8 mouse cellular contexts compared by ENCODE assay signal in the genomic region with DNA sequence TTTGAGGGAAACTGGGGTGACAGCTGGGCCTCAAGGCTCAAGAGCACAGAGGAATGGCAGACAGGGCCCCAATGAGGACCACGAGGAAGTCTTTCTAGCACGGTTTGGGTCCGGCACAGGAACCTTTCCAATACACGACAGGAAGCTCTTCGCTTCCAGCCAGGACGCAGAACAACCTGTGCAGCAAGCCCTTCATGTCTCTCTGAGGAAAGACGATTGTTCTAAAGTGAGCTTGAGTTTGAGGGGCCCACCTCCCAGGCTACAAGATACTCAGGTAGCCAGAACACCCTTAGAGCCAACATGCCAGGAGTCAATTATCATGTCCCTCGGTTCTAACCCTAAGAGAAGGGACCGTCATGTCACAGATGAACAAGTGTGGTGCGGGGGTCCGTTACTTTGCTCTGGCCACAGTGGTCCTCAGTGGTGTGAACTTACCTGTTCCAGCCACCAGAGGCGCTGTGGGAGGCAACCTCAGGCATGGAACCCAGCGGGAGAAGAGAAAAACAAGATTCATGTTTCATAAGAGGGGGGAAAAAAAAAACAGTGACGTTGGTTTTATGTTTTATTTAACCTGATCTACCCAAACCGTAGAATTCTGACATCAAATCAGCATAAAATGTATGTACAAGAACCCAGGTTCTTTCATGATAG. TPM values are rescaled to one million over a fixed set of nuclear protein-coding genes. Genes with fewer than 3 reads are reported as not detected.
A peak's percentile ranks its signal among the peaks of the same experiment; 100 is the strongest.
DNase-seq lines count a peak whose midpoint lies in the region; ATAC-seq and TF ChIP-seq lines count a peak whose summit lies in the region.

No protein-coding gene starts in this region.

- no peaks in the 10 kb centered on the region for H3K9me3 ChIP-seq in heart, embryonic 15.5 days (replicated peaks)
- no peaks in the 10 kb centered on the region for H3K9me3 ChIP-seq in heart, embryonic 11.5 days (replicated peaks; ENCODE audit: control insufficient read depth, low read length)
- no peaks in the 10 kb centered on the region for H3K9me3 ChIP-seq in neural tube, embryonic 15.5 days (replicated peaks)

- peak overlapping the region; percentile 80 for H3K27ac ChIP-seq in heart, embryonic 15.5 days
- no peak overlapping the region; the same call in 1 of the 2 replicates for H3K27ac ChIP-seq in heart, embryonic 11.5 days (ENCODE audit: low read depth, low read length)
- H3K27ac ChIP-seq in spleen, adult 2 months (ENCODE audit: insufficient read depth, low read length) = no peak overlapping the region
- H3K27ac ChIP-seq in neural tube, embryonic 15.5 days (replicated peaks) = no peak overlapping the region; the same call in 1 of the 2 replicates

- H3K27me3 ChIP-seq in heart, embryonic 15.5 days = no peaks in the 10 kb centered on the region
- no peaks in the 10 kb centered on the region for H3K27me3 ChIP-seq in heart, embryonic 11.5 days (ENCODE audit: control insufficient read depth, insufficient read depth, low read length)
- H3K27me3 ChIP-seq in spleen, adult 2 months (ENCODE audit: control insufficient read depth, insufficient read depth, low read length) = no peaks in the 10 kb centered on the region
- H3K27me3 ChIP-seq in neural tube, embryonic 15.5 days (replicated peaks) = 0 out of 2 replicates have a peak, but pooled peaks cover 3% of the 10 kb centered on the region

- no peak for TF ChIP-seq POLR2A in spleen, adult 2 months (IDR thresholded peaks at IDR 0.05; ENCODE audit: low read depth, low read length)

- WGBS in heart, embryonic 15.5 days = 46% methylated on average over 15 of the region's 15 CpGs
- 44% methylated on average over 15 of the region's 15 CpGs for WGBS in heart, embryonic 11.5 days (ENCODE audit: insufficient replicate concordance)
- WGBS in spleen, adult 2 months = 36% methylated on average over 15 of the region's 15 CpGs
- 54% methylated on average over 15 of the region's 15 CpGs for WGBS in neural tube, embryonic 15.5 days

- peak; percentile 45; the same call in 1 of the 2 replicates for TF ChIP-seq CTCF in spleen, adult 2 months (IDR thresholded peaks at IDR 0.05; ENCODE audit: extremely low read depth, insufficient read depth, insufficient read length, insufficient replicate concordance)

- H3K4me1 ChIP-seq in heart, embryonic 15.5 days (replicated peaks) = peaks cover 56% of the 10 kb centered on the region
- H3K4me1 ChIP-seq in heart, embryonic 11.5 days (ENCODE audit: control insufficient read depth, insufficient read depth, low read length) = peaks cover 49% of the 10 kb centered on the region
- no peaks in the 10 kb centered on the region for H3K4me1 ChIP-seq in spleen, adult 2 months (ENCODE audit: control insufficient read depth, insufficient read depth, insufficient read length)
- peaks cover 55% of the 10 kb centered on the region for H3K4me1 ChIP-seq in neural tube, embryonic 15.5 days

- DNase-seq in spleen, adult 2 months (ENCODE audit: low read depth in 1 of 2, low spot score in 2 of 2) = no peak
- no peak for DNase-seq in spleen, postnatal 14 days (ENCODE audit: low spot score in 2 of 2)
- DNase-seq in induced T-regulatory cell, adult 2 months (ENCODE audit: low read depth) = peak; percentile 21
- peak; percentile 66 for DNase-seq in retina, embryonic 14.5 days (ENCODE audit: low spot score)
- DNase-seq in Muller cell, postnatal 12 days (ENCODE audit: inconsistent ontology term) = no peak

- H3K36me3 ChIP-seq in heart, embryonic 15.5 days = no peaks in the 10 kb centered on the region
- no peaks in the 10 kb centered on the region for H3K36me3 ChIP-seq in heart, embryonic 11.5 days (ENCODE audit: control insufficient read depth, insufficient read depth, low read length)
- H3K36me3 ChIP-seq in spleen, adult 2 months (ENCODE audit: control insufficient read depth, insufficient read depth, low read length) = no peaks in the 10 kb centered on the region
- no peaks in the 10 kb centered on the region for H3K36me3 ChIP-seq in neural tube, embryonic 15.5 days

- no peak for ATAC-seq in heart, embryonic 15.5 days (replicated peaks; ENCODE audit: insufficient number of reproducible peaks, insufficient read depth, low FRiP score, low read depth)
- no peak for ATAC-seq in heart, embryonic 11.5 days (replicated peaks; ENCODE audit: insufficient number of reproducible peaks, low FRiP score, low TSS enrichment)
- ATAC-seq in neural tube, embryonic 15.5 days (ENCODE audit: low FRiP score) = no peak

- H3K9ac ChIP-seq in heart, embryonic 15.5 days = no peak overlapping the region
- H3K9ac ChIP-seq in heart, embryonic 11.5 days (ENCODE audit: low read depth, low read length) = no peak overlapping the region
- H3K9ac ChIP-seq in neural tube, embryonic 15.5 days (replicated peaks) = no peak overlapping the region

- no peak overlapping the region for H3K4me3 ChIP-seq in heart, embryonic 15.5 days
- no peak overlapping the region for H3K4me3 ChIP-seq in heart, embryonic 11.5 days (ENCODE audit: low read depth, low read length)
- no peak overlapping the region for H3K4me3 ChIP-seq in spleen, adult 2 months (ENCODE audit: extremely low read depth, insufficient read depth, insufficient read length)
- H3K4me3 ChIP-seq in neural tube, embryonic 15.5 days (replicated peaks) = no peak overlapping the region

- no peak overlapping the region for H3K4me2 ChIP-seq in heart, embryonic 15.5 days
- H3K4me2 ChIP-seq in heart, embryonic 11.5 days = no peak overlapping the region
- no peak overlapping the region for H3K4me2 ChIP-seq in neural tube, embryonic 15.5 days

RNA-seq across cellular contexts. Expression of gene Dlk1, which starts 51.6 kb away (rescaled TPM):
- polyA plus RNA-seq in heart, embryonic 15.5 days (2015; fragmentation: Nextera tagmentation; extraction: Ambion mirVana) = 131 and 212 TPM in 2 replicates
- polyA plus RNA-seq in heart, embryonic 11.5 days (2014; fragmentation: Nextera tagmentation; extraction: Ambion mirVana) = 54.8 and 67.1 TPM in 2 replicates
- polyA plus RNA-seq in spleen, adult 2 months (2012; rRNA removed) = 0.29 and 0.75 TPM in 2 replicates
- polyA plus RNA-seq in neural tube, embryonic 15.5 days (2015; fragmentation: Nextera tagmentation; extraction: Ambion mirVana) = 96.8 and 132 TPM in 2 replicates

Comparison
In these comparisons a context has a peak if more than half of its experiments do, and no peak if none do; other contexts are left out.
1. DNase-seq: peak in induced T-regulatory cell, adult 2 months (single experiment) and retina, embryonic 14.5 days (single experiment); none in spleen, adult 2 months (0 of 2), spleen, postnatal 14 days (0 of 2) and Muller cell, postnatal 12 days (single experiment).
2. RNA of gene Dlk1, which starts 51.6 kb away (polyA plus RNA-seq): 131 to 212 TPM in heart, embryonic 15.5 days, 96.8 to 132 TPM in neural tube, embryonic 15.5 days and 54.8 to 67.1 TPM in heart, embryonic 11.5 days; 0.29 to 0.75 TPM in spleen, adult 2 months; every median in the first group is over 10 times any median in the second.